Mouse (Mus musculus) erythroblast, embryonic 14.5 days (primary cell): ENCODE data around the gene Tmem163. TPM values are rescaled to one million over a fixed set of nuclear protein-coding genes. Genes with fewer than 3 reads are reported as not detected.

Experiments
- H3K27me3 ChIP-seq: 2 replicates; pipeline ENCODE4 v1.6.1; 2012; ENCODE audit warnings: inconsistent platforms; ENCODE audit not compliant: control insufficient read depth
- H3K36me3 ChIP-seq: 2 replicates; pipeline ENCODE4 v1.6.1; 2012; ENCODE audit warnings: mild to moderate bottlenecking, inconsistent platforms; ENCODE audit not compliant: control insufficient read depth
- H3K4me1 ChIP-seq: 2 replicates; pipeline ENCODE4 v1.6.1; 2012; ENCODE audit warnings: inconsistent platforms; ENCODE audit not compliant: control insufficient read depth
- H3K4me3 ChIP-seq: replicated peaks from 2 replicates; pipeline ENCODE3; 2012; ENCODE audit warnings: moderate library complexity, mild to moderate bottlenecking, inconsistent platforms
- H3K9me3 ChIP-seq: 2 replicates; pipeline ENCODE4 v1.6.1; 2012; ENCODE audit warnings: low read length, inconsistent platforms, mixed read lengths; ENCODE audit not compliant: control insufficient read depth
- GATA1 ChIP-seq: IDR thresholded peaks from 2 replicates; pipeline ENCODE4 v1.6.1; 2012; ENCODE audit warnings: low read length, inconsistent platforms, mixed read lengths
- TAL1 ChIP-seq: IDR thresholded peaks from 3 replicates; pipeline ENCODE4 v1.6.1; 2012; ENCODE audit warnings: low read length, inconsistent platforms, mixed read lengths
- polyA plus RNA-seq: library from polyadenylated mRNA; stranded (reverse); fragments of >175 nt; gene quantifications from 2 replicates; pipeline ENCODE4 v1.2.3, GENCODE M21; 2012

Gene Tmem163
- polyA plus RNA-seq, 1 experiment: not detected

- Histone ChIP-seq H3K4me1 (no peaks in the 10 kb centered on the region), H3K4me3 (no peak overlapping the region), H3K9me3 (peaks cover 14% of the 10 kb centered on the region), H3K36me3 (no peaks in the 10 kb centered on the region), H3K27me3 (no peaks in the 10 kb centered on the region)
- no peak for TF ChIP-seq GATA1
- TF ChIP-seq TAL1: no peak
Observed at GRCm38 (mm10) chr1:127514479-127514878, 164.9 kb downstream of the Tmem163 start.

- Histone ChIP-seq H3K4me1 (no peaks in the 10 kb centered on the region), H3K4me3 (no peak overlapping the region), H3K36me3 (no peaks in the 10 kb centered on the region), H3K9me3 (peaks cover 14% of the 10 kb centered on the region), H3K27me3 (no peaks in the 10 kb centered on the region)
- TF ChIP-seq GATA1: no peak
- TF ChIP-seq TAL1: no peak
Observed at GRCm38 (mm10) chr1:127513664-127514063, 165.7 kb downstream of the Tmem163 start.

DNA sequence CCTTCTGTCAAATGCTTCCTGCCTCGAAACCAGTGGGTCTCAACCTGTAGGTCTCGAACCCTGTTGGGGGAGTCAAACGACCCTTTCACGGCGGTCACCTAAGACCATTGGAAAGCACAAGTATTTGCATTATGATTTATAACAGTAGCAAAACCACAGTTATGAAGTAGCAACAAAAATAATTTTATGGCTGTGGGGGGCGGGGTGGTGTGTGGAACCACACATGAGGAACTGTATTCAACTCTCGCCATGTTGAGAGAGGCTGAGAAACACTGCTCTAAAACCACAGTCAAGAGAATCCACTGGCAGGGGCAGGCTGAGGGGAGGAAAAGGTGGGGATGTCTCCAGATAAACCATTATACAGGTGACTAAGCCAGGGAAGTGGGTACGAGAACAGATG lies 166.2 kb downstream of the Tmem163 start:
- no peak for TF ChIP-seq TAL1
- TF ChIP-seq GATA1: no peak
- no peaks in the 10 kb centered on the region for H3K36me3 ChIP-seq
- H3K4me3 ChIP-seq: no peak overlapping the region
- H3K4me1 ChIP-seq: no peaks in the 10 kb centered on the region
- H3K27me3 ChIP-seq: no peaks in the 10 kb centered on the region
- peaks cover 14% of the 10 kb centered on the region for H3K9me3 ChIP-seq

DNA sequence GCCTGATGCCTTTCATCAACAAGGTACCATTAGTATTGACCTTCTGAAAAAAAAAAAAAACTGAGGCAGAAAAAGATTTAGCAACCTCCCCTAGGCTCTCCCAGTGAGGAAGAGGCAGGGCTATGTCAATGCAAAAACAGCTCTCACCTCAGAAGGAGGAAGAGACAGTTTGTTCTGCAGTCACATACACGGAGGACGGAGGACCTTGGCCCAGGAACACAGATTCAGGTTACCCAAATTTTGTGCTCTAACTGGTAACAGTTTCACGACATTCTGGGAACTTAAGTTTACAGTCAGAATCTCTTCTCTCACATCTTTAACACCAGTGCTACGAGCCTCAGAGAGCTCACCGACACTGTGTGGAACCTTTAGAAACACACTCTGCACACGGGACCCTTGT lies 166.6 kb downstream of the Tmem163 start:
- Histone ChIP-seq H3K36me3 (no peaks in the 10 kb centered on the region), H3K9me3 (peaks cover 14% of the 10 kb centered on the region)

GRCm38 (mm10) chr1:127511362-127511761 lies 168.0 kb downstream of the Tmem163 start:
- TF ChIP-seq GATA1: no peak
- TF ChIP-seq TAL1: no peak
- no peaks in the 10 kb centered on the region for H3K27me3 ChIP-seq
- H3K4me1 ChIP-seq: no peaks in the 10 kb centered on the region
- peaks cover 11% of the 10 kb centered on the region for H3K9me3 ChIP-seq
- H3K36me3 ChIP-seq: no peaks in the 10 kb centered on the region
- H3K4me3 ChIP-seq: no peak overlapping the region

More for the DNA sequence above, 166.6 kb downstream of the Tmem163 start:
- H3K4me3 ChIP-seq: no peak overlapping the region
- H3K27me3 ChIP-seq: no peaks in the 10 kb centered on the region
- no peaks in the 10 kb centered on the region for H3K4me1 ChIP-seq
- no peak for TF ChIP-seq GATA1
- TF ChIP-seq TAL1: no peak

- no peaks in the 10 kb centered on the region for H3K9me3 ChIP-seq
- no peaks in the 10 kb centered on the region for H3K27me3 ChIP-seq
- no peaks in the 10 kb centered on the region for H3K36me3 ChIP-seq
- no peaks in the 10 kb centered on the region for H3K4me1 ChIP-seq
- no peak overlapping the region for H3K4me3 ChIP-seq
- TF ChIP-seq TAL1 (no peak), GATA1 (no peak)
Observed at GRCm38 (mm10) chr1:127508921-127509320, 170.4 kb downstream of the Tmem163 start.

- Histone ChIP-seq H3K36me3 (no peaks in the 10 kb centered on the region), H3K27me3 (no peaks in the 10 kb centered on the region), H3K4me3 (no peak overlapping the region), H3K4me1 (no peaks in the 10 kb centered on the region), H3K9me3 (no peaks in the 10 kb centered on the region)
- TF ChIP-seq TAL1: no peak
- TF ChIP-seq GATA1: no peak
Observed at GRCm38 (mm10) chr1:127508067-127508739, 171.1 kb downstream of the Tmem163 start.

- Histone ChIP-seq H3K27me3 (no peaks in the 10 kb centered on the region), H3K9me3 (no peaks in the 10 kb centered on the region), H3K4me1 (no peaks in the 10 kb centered on the region), H3K36me3 (no peaks in the 10 kb centered on the region), H3K4me3 (no peak overlapping the region)
- TF ChIP-seq GATA1: no peak
- TF ChIP-seq TAL1: no peak
Observed at GRCm38 (mm10) chr1:127507042-127507650, 172.2 kb downstream of the Tmem163 start.

- Histone ChIP-seq H3K4me1 (no peaks in the 10 kb centered on the region), H3K9me3 (no peaks in the 10 kb centered on the region), H3K36me3 (no peaks in the 10 kb centered on the region), H3K4me3 (no peak overlapping the region), H3K27me3 (no peaks in the 10 kb centered on the region)
- TF ChIP-seq GATA1 (no peak), TAL1 (no peak)
Observed at GRCm38 (mm10) chr1:127500701-127501100, 178.6 kb downstream of the Tmem163 start.
